Mouse (Mus musculus): Measurements from ENCODE around the gene Phpt1.

GRCm38 (mm10) chr2:25526510-25527302, 48.3 kb downstream of the Phpt1 start:
- TF ChIP-seq GATA1 (IDR thresholded peaks at IDR 0.05; ENCODE audit: borderline replicate concordance, low read length) (no peak), FLI1 (IDR thresholded peaks at IDR 0.05; ENCODE audit: low read length) (no peak)
